Comparison of ENCODE assay signal across 8 mouse cellular contexts in the genomic region with DNA sequence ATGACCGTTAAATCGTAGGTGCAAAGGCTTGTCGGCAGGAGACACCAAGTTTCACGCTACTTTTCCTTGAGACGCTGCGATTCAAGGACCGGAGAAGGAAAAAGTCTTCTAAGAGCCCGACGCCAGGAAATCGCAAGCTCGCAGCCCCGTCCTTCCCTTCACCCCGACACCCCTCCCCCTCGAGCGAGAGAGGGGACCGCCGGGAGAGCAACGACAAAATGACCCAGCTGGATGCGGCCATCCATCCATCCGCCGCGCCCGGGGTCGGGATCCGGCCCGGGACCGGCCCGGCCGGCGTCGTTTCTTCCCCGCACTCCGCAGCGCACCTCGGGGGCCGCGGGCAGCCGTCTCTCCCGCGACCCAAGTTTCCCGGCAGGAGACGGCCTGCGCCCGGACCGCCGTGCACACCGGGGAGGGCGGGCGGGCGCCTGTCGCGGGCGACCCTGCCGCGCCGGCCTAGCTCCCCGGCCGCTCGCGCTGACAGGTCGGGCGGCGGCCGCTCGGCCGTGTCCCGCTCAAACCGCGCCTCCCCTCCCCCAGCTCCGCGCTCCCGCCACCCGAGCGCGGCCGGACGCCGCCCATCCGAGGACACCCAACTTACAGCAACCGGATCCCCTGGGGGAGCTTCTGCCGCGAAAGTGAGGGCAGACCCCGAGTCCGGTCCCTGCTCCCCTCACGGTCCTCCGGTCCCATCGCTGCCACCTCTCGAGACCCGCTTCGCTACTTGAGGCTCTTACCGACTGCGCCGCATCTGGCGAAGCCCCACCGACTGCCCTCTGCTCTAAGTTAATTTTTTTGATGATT. TPM values are rescaled to one million over a fixed set of nuclear protein-coding genes. Genes with fewer than 3 reads are reported as not detected.
DNase-seq lines count a peak whose midpoint lies in the region; ATAC-seq and TF ChIP-seq lines count a peak whose summit lies in the region.

No protein-coding gene starts in this region.

- WGBS in forebrain, embryonic 12.5 days = under 1% methylated on average over 56 of the region's 95 CpGs

- peaks cover 28% of the 10 kb centered on the region for H3K79me2 ChIP-seq in MEL (ENCODE audit: control insufficient read depth, insufficient read depth, low read length, poor library complexity)

- TF ChIP-seq RAD21 in MEL (IDR thresholded peaks at IDR 0.05; ENCODE audit: low read depth, low read length) = no peak

- peak overlapping the region; percentile 92 for H3K27ac ChIP-seq in MEL (ENCODE audit: control insufficient read depth, low read depth, low read length)
- peak overlapping the region; percentile 79 for H3K27ac ChIP-seq in brown adipose tissue, adult 24 weeks (replicated peaks; ENCODE audit: low read depth, low read length)
- peak overlapping the region; percentile 94 for H3K27ac ChIP-seq in forebrain, embryonic 12.5 days

- H3K4me3 ChIP-seq in MEL (ENCODE audit: control insufficient read depth in 1 of 2, insufficient read depth in 1 of 2, low read depth in 2 of 2, low read length in 2 of 2) = peak overlapping the region; percentile 90 to 91
- peak overlapping the region; percentile 82 for H3K4me3 ChIP-seq in brown adipose tissue, adult 24 weeks (ENCODE audit: insufficient read depth, low read depth, low read length)
- peak overlapping the region; percentile 98 for H3K4me3 ChIP-seq in forebrain, embryonic 12.5 days (replicated peaks)
- H3K4me3 ChIP-seq in megakaryocyte, embryonic 14.5 days (replicated peaks) = peak overlapping the region; percentile 92

- ATAC-seq in forebrain, embryonic 12.5 days (ENCODE audit: low FRiP score) = peak; percentile 72
- ATAC-seq in hematopoietic stem cell, adult 5-6 weeks (replicated peaks in 1 of 2; ENCODE audit: insufficient read depth in 1 of 2, low FRiP score in 2 of 2, low TSS enrichment in 1 of 2, low read depth in 1 of 2, poor library complexity in 2 of 2, severe bottlenecking in 2 of 2) = peak; percentile 25 to 27

- H3K27me3 ChIP-seq in MEL (ENCODE audit: control insufficient read depth in 1 of 2, insufficient read depth in 2 of 2, low read length in 2 of 2) = no peaks in the 10 kb centered on the region
- no peaks in the 10 kb centered on the region for H3K27me3 ChIP-seq in forebrain, embryonic 12.5 days
- H3K27me3 ChIP-seq in megakaryocyte, embryonic 14.5 days (replicated peaks) = no peaks in the 10 kb centered on the region

- H3K9ac ChIP-seq in MEL (ENCODE audit: control insufficient read depth, low read depth, low read length, poor library complexity, severe bottlenecking) = peak overlapping the region; percentile 92
- peak overlapping the region; percentile 97 for H3K9ac ChIP-seq in forebrain, embryonic 12.5 days

- peaks cover 10 to 18% of the 10 kb centered on the region in 2 experiments for H3K4me1 ChIP-seq in MEL (ENCODE audit: control insufficient read depth in 1 of 2, insufficient read depth in 2 of 2, low read length in 2 of 2)
- H3K4me1 ChIP-seq in brown adipose tissue, adult 24 weeks (ENCODE audit: control insufficient read depth, insufficient read depth, insufficient read length, low read length) = no peaks in the 10 kb centered on the region
- H3K4me1 ChIP-seq in forebrain, embryonic 12.5 days = peaks cover 7% of the 10 kb centered on the region; the same call in 1 of the 2 replicates
- peaks cover 39% of the 10 kb centered on the region for H3K4me1 ChIP-seq in megakaryocyte, embryonic 14.5 days

- no peak; a peak in 1 of 4 replicates for TF ChIP-seq EP300 in MEL (IDR thresholded peaks at IDR 0.05; ENCODE audit: low read depth in 1 of 2, low read length in 2 of 2)

- no peak for TF ChIP-seq CTCF in MEL (IDR thresholded peaks at IDR 0.05 in 2 of 3, conservative IDR thresholded peaks at IDR 0.05 in 1 of 3; ENCODE audit: control insufficient read depth in 1 of 3, insufficient read depth in 1 of 3, low read depth in 2 of 3, low read length in 3 of 3, poor library complexity in 1 of 3, severe bottlenecking in 1 of 3)

- H3K4me2 ChIP-seq in forebrain, embryonic 12.5 days = peak overlapping the region; percentile 59

- H3K9me3 ChIP-seq in MEL (replicated peaks; ENCODE audit: insufficient read depth, low read length) = no peaks in the 10 kb centered on the region
- H3K9me3 ChIP-seq in forebrain, embryonic 12.5 days = no peaks in the 10 kb centered on the region
- H3K9me3 ChIP-seq in megakaryocyte, embryonic 14.5 days = no peaks in the 10 kb centered on the region

- no peak for TF ChIP-seq POLR2A in MEL (IDR thresholded peaks at IDR 0.05; ENCODE audit: control insufficient read depth in 1 of 2, insufficient read depth in 1 of 2, low read depth in 1 of 2, low read length in 2 of 2, poor library complexity in 1 of 2)

- DNase-seq in MEL (ENCODE audit: low read depth, low spot score) = no peak
- peak; percentile 13 to 26 for DNase-seq in layer of hippocampus, postnatal 36 days
- peak; percentile 31 for DNase-seq in right cerebral cortex, postnatal 14 days
- peak; percentile 58 to 64 for DNase-seq in urinary bladder, postnatal 4 days (ENCODE audit: low spot score in 2 of 2)

- H3K36me3 ChIP-seq in MEL (ENCODE audit: control insufficient read depth in 1 of 2, insufficient read depth in 2 of 2, low read length in 2 of 2) = peaks cover 11 to 27% of the 10 kb centered on the region in 2 experiments; a peak in 3 of 4 replicates
- no peaks in the 10 kb centered on the region for H3K36me3 ChIP-seq in forebrain, embryonic 12.5 days (replicated peaks)
- no peaks in the 10 kb centered on the region for H3K36me3 ChIP-seq in megakaryocyte, embryonic 14.5 days (replicated peaks; ENCODE audit: low read length)

TF ChIP-seq in MEL, 35 proteins besides CTCF, POLR2A, EP300 and RAD21:
- TF ChIP-seq ETS1 (IDR thresholded peaks at IDR 0.05; ENCODE audit: low read depth, low read length) = no peak
- no peak for TF ChIP-seq ZMIZ1 (IDR thresholded peaks at IDR 0.05; ENCODE audit: low read depth, low read length)
- TF ChIP-seq SIN3A (IDR thresholded peaks at IDR 0.05; ENCODE audit: low read length) = 0 out of 2 replicates have a peak, but pooled peaks have one; percentile 3
- TF ChIP-seq USF1 (IDR thresholded peaks at IDR 0.05; ENCODE audit: low read depth, low read length) = no peak

RNA-seq across cellular contexts. Expression of gene Kcnrg, which starts 40.8 kb away (rescaled TPM):
- 0.04 TPM in 1 of 2 replicates, not detected in the other for total RNA-seq in MEL (2012; rRNA removed)
- polyA plus RNA-seq in MEL (2012; ENCODE audit: insufficient read depth in 1 of 2, insufficient read length in 2 of 2, low read depth in 1 of 2, low replicate concordance in 2 of 2, missing spikeins in 1 of 2) = under 1 TPM in 1 of 2 experiments, not detected in 1; 0.15 TPM
- not detected in 2 replicates for polyA plus RNA-seq in brown adipose tissue, adult 24 weeks (2012; ENCODE audit: insufficient read depth, insufficient read length, missing spikeins)
- polyA plus RNA-seq in forebrain, embryonic 12.5 days (2016; fragmentation: Nextera tagmentation; extraction: Ambion mirVana) = 1.7 and 2.7 TPM in 2 replicates
- 0.94 and 2.6 TPM in 2 replicates for total RNA-seq in hematopoietic stem cell, adult 5-6 weeks (2017)
- 1 to 10 TPM in 1 of 2 experiments, under 1 TPM in 1; 0.87 to 1.1 TPM for total RNA-seq in layer of hippocampus, postnatal 36 days (2021)
- polyA plus RNA-seq in megakaryocyte, embryonic 14.5 days (2012; ENCODE audit: insufficient read depth, low replicate concordance) = not detected in 2 replicates

RNA-seq across cellular contexts. Expression of gene Trim13, which starts 50.0 kb away (rescaled TPM):
- 5.4 and 5.9 TPM in 2 replicates for total RNA-seq in MEL (2012; rRNA removed)
- 1 to 10 TPM in 1 of 2 experiments, not detected in 1; 4.8 TPM for polyA plus RNA-seq in MEL (2012; ENCODE audit: insufficient read depth in 1 of 2, insufficient read length in 2 of 2, low read depth in 1 of 2, low replicate concordance in 2 of 2, missing spikeins in 1 of 2)
- polyA plus RNA-seq in brown adipose tissue, adult 24 weeks (2012; ENCODE audit: insufficient read depth, insufficient read length, missing spikeins) = 5.8 and 7.3 TPM in 2 replicates
- 41.5 and 42.6 TPM in 2 replicates for polyA plus RNA-seq in forebrain, embryonic 12.5 days (2016; fragmentation: Nextera tagmentation; extraction: Ambion mirVana)
- total RNA-seq in hematopoietic stem cell, adult 5-6 weeks (2017) = 36.3 and 42.7 TPM in 2 replicates
- 10 to 100 TPM; 14.1 to 14.2 TPM for total RNA-seq in layer of hippocampus, postnatal 36 days (2021)
- polyA plus RNA-seq in megakaryocyte, embryonic 14.5 days (2012; ENCODE audit: insufficient read depth, low replicate concordance) = 0.22 TPM in 1 of 2 replicates, not detected in the other
